Mouse (Mus musculus): ENCODE measurements at regions not wholly inside any gene's neighbourhood (a gene's known extent, or its start where the extent isn't known, plus 50 kb on each side); places are given as distances from the start of the nearest gene placed in this dataset.
"Not testable (repeated sequence)": the region's sequence is repeated elsewhere in the genome, so short reads cannot be mapped to it uniquely, and the experiment has no call there.

DNA sequence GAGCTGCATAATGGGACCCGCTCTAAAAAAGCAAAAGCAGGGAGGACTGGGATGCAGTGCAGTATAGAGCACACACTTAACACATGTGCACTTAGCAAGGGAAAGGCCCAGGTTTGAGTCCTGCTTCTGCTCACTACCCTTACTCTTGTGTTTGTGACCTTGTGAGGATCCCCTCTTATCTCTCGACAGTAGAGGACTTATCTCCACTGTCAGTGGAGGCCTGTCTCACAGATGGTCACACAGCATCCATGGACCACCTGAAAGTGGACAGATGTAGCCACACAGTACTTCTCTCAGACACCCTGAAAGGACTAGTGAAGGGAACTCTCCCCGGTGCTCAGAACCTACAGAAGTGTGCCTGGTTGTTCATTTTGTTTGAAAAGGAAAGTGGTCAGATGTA lies 128.5 kb upstream of the Max start:
- DNase-seq (ENCODE audit: low spot score in 2 of 2), result no peak

DNA sequence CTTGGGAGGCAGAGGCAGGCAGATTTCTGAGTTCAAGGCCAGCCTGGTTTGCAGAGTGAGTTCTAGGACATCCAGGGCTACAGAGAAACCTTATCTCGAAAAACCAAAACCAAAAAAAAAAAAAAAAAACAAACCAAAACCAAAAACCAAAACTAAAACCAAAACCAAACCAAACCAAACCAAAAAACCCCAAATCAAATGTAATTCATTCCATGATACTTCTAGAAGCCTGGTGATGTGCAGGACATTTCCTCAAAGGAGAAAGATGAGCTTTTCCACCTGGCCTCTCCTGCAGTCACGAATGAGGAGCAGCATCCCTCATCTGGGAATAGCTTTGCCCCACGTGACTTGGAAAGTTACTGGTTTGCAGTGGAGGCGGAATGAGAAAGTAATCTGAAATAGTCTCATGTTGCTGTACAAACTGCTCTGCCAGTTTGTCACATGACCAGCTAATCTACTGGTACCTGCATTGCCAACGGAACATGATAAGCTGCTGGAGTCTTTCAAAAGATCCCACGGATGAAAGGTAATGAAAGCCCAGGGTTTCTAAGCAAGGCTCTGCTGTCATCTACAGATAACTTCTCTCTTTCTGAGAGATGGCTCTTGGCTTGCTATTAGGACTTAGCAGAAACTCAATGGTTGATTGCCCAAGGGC lies 127.8 kb upstream of the Max start:
- DNase-seq (ENCODE audit: low spot score in 2 of 2), result no peak

DNA sequence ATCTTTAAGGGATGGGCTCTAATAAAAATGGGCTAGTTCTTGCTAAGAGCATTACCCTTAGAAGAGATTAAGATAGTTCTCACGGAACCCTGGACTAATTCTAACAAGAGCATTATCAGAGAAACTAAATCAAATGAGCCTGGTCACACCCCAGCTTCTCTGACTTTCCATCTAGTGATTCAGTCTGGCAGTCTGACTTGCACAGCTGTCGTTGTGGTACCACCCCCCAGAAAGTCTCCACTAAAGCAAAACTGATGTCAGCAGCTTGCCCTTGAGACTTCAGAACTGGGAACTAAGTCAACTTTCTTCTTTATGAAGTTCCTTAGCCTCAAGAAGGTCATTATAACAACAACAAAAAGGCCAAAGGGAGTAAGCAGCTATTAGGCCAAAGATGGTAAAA lies 126.5 kb upstream of the Max start:
- DNase-seq (ENCODE audit: low spot score in 2 of 2), result no peak

DNA sequence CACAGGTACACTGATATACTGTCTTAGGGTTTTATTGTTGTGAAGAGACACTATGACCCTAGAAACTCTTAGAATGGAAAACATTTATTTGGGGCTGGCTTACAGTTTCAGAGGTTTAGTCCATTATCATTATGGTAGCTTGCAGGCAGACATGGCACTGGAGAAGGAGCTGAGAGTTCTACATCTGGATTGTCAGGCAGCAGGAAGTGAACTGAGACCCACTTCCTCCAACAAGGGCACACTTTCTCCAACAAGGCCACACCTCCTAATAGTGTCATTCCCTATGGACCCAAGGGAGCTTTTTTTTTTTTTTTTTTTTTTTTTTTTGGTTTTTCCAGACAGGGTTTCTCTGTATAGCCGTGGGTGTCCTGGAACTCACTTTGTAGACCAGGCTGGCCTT lies 124.9 kb upstream of the Max start:
- not testable (repeated sequence) for DNase-seq (ENCODE audit: low spot score in 2 of 2)

DNA sequence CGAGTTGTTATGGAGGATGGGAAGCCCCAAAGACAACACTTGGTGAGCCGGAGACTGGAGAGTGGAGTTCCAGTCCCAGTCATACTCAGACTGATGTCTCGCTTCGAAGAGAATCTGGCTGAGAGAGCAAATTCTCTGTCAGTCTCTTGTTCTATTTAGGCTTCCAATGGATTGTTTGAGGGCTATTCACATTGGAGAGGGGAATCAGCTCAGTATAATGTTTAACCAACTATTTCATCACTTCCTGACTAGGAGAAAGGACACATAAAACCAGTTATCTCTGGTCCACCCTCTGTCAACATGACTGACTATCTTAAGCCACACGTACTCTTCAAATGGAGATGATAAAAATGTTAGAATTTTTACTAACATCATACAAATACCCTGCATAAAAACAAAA lies 123.9 kb upstream of the Max start:
- no peak for DNase-seq (ENCODE audit: low spot score in 2 of 2)

DNA sequence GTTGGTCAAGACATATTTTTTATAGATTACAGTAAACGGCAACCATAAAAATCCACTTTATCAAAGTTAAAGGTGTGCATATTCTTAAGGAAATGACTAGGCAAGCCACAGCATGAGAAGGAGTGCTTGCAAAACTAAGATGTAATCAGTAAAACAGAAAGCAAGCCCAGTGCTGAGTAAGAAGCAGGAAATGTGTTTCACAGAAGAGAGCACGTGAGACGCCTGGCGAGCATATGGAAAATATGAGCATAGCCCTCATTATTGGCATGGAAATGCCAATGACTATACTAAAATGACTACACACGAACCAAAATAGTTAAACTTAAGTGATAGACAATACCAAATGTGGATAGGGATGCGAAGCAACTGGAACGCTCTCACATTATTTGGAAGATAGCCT lies 123.2 kb upstream of the Max start:
- DNase-seq (ENCODE audit: low spot score in 2 of 2), result peak in 1 of 2 experiments; percentile 10

DNA sequence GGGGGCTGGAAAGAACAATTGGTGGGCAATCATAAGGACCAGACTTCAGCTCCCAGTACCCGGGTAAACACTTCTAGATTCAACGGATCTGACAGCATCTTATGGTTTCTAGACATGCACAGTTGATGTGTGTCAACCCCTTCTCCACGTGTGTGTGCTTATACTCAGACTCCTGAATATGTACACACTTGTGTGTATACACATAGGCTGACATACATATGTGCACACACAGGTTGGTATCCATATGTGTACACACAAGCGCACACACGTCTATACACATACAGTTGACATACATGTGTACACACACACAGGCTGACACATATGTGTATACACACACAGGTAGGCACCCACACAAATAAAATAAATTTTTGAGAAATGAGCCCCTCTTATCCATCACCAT lies 122.7 kb upstream of the Max start:
- DNase-seq (ENCODE audit: low spot score in 2 of 2), result no peak

DNA sequence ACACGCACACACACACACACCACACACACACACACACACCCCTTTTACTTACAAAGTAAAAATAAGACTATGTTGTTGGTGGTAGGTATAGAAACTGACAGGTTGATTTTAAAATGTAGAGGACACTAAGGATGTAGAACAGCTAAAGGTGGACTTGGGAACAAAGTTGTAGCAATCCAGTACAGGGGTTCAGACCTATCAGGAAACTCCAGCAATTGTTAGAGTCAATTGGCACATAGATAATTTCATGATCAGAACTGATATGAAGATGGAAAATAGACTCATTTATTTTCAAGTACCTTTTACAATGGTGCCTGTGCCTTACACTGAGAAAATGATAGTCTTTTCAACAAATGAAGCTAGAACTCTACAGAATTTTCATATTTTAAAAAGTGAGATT lies 122.3 kb upstream of the Max start:
- no peak for DNase-seq (ENCODE audit: low spot score in 2 of 2)

DNA sequence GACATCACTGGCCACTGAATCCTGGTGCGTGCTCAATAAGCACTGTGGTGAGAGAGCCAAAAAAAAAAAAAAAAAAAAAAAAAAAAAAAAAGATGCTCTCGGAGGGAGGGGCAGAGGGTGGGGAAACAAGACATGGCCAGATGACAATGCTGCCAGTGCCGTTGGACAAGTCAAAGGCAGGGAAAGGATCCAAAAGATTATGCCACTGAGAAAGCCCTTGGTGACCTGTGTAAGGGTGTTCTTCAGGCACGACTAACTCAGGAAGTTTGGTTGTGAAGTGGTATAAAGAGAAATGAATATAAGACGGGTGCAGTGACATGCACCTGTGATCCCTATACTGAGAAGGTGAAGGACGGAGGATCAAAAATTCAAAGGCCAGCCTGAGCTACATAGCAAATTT lies 121.8 kb upstream of the Max start:
- DNase-seq (ENCODE audit: low spot score in 2 of 2), result no peak

DNA sequence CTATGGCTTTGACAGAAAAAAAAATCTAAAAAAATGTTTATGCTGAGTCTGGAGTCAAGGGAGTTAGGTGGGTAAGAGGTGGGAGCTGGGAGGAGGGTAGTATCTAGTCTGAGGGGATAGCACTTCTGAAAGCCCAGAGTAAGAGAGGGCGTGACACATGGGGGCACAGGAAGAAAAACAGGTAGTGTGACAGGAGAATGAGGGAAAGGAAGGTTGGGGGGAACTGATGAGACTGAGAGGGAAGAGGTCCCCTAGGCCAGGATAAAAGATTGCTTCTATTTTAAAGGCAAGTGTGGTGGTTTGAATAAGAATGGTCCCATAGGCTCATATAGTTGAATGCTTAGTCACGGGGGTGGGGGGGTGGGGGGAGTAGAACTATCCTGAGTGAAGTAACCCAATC lies 119.8 kb upstream of the Max start:
- DNase-seq (ENCODE audit: low spot score in 2 of 2), result no peak

DNA sequence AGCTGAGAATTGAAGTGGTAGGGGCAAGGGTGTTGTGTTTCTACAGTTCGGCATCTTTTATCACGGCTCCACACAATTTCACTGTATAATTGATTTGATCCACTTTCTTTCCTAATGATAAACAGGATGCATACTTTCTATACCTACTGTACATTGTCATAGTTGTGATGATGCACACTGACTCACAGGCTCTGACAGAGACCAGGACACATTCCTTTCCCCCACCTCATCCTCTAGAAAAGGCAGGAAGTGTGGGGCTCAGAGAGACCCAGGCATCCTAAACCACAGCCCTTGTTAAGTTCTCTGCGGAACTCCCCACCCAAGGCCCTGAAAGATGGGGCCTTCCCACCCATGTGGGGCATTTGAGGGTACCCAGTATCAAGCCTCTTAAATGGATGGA lies 117.5 kb upstream of the Max start:
- DNase-seq (ENCODE audit: low spot score in 2 of 2), result no peak

DNA sequence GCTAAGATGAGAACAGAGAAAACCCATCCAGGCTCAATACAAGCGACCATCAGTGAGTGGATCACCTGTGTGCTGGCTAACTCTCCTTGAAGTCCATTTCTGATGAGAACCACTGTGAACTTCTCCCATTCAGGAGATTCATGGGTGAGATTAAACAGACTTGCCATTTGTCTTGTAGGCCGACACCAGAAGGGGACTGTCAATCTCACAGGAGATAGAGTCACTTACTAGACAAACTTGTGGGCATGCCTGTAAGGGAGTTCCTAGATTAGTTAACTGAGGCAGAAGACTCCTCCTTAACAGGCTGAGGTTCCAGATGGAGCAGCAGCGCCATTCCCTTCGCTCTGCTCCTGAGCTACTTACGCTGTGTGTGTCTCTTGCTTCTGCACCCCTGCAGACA lies 114.7 kb upstream of the Max start:
- DNase-seq (ENCODE audit: low spot score in 2 of 2), result no peak

DNA sequence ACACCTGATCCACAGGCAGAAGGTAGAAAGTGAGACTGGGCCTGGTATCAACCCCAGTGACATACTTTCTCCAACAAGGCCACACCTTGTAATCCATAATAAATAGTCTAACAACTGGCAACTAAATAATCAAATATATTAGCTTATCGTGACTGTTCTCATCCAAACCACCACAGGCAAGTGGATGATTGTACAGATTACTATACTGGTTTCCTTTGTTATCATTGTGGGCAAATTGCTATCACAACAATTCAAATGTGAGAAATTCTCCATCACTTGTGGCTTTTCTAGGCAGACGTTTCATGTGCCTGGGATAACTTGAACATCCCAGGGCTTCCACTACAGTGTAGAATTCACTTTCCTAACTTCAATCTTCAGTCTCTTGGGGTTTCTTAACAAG lies 112.6 kb upstream of the Max start:
- no peak for DNase-seq (ENCODE audit: low spot score in 2 of 2)

DNA sequence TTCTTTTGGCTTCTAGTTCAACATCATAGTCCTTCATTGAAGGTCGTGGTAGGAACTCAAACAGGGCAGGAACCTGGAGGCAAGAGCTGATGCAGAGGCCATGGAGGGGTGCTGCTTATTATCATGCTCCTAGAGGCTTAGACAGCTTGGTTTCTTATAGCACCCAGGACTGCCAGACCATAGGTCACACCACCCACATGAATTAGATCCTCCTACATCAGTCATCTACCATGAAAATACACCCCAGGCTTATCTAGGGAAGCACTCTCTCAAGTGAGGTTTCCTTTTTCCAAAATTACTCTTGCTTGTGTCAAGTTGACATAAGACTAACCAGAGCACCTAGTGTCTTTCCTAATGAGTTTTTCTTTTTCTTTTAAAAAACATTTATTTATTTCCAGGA lies 109.7 kb upstream of the Max start:
- DNase-seq (ENCODE audit: low spot score in 2 of 2), result no peak

DNA sequence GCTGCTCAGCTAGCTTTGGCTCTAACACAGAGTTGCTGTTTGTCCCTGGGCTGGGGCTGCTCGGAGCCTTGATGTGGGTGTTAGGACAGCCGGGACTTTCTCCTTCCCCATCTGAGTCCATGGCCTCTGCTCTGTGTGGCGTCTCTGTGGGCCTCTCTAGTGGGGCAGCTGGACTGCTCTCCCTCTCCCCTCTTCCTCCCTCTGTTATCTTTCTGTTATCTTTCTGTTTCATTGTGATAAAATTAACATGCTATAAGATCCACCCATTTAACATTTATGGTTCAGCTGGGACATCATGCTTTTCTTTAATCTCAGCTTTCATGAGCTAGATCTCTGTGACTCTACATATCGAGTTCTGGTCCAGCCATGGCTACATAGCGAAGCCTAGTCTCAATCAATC lies 105.9 kb upstream of the Max start:
- no peak for DNase-seq (ENCODE audit: low spot score in 2 of 2)

DNA sequence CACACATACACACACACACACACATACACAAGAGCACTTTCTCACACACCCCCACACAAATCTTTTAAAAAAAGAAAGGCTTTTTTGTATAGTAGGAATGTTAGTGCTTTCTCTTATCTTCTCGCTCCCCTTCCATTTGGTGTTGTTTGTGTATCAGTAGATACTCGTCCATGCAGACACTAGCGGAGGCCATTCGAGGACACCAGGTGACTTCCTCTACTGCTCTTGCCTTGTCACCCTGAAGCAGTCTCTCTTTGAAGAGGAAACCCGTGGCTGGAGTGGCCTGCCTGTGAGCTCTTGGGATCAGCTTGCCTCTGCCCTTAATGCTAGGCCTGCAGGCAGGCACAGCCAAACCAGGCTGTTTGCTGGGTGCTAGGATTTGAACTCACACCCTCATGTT lies 105.1 kb upstream of the Max start:
- DNase-seq (ENCODE audit: low spot score in 2 of 2), result no peak

DNA sequence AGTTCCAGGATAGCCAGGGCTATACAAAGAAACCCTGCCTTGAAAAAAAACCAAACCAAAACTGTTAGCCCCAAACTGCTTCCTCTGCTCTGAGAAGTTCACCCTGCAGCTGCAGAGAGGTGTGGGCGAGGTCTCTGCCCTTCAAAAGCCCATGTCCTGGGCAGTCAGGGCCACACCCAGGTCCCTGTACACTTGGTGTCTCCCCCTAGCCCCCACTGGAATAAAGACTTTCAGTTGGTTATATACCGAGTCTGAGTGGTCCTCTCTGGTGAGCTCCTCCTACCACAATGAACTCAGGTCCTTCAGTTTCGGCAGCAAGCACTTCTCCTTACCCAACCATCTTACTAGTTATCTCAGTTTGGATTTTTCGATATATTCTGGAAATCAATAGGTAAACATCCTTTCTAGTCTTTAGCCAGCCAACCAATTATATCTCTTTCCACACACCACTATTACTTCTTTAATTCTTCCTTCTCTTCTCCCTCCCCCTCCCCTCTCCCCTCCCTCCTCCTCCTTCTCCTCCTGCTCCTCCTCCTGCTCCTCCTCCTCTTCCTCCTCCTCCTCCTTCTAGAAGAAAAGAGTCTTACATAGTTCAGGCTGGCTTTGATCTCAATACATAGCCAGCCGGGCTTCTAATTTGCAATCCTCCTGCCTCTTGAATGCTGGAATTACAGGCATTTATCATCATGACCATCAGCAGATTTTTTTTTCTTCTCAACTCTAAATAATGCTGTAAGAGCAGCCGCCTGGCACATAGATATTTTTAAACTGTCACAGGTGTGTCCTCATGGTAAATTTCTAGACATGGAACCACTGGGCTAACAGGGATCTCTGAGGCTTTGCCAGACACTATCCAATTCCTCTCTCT lies 103.9 kb upstream of the Max start:
- no peak for DNase-seq (ENCODE audit: low spot score in 2 of 2)

DNA sequence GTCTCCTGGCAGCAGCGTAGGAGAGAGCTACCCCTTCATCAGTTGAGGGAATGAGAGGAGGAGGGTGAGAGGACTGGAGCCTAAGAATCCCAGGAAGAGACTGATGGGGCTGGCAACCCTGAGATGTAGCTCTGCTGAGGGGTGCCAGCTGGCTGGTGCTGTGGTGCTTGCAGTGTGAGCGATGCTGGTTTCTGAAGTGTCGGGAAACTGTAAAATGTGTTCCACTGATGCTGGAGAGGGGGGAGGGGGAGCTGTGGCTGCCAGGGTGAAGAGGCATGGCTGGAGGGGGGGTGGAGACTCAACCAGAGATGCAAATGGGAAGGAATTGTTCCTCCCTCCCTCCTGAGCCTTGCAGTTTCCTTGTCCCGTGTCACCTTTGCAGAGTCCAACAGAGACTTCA lies 102.0 kb upstream of the Max start:
- DNase-seq (ENCODE audit: low spot score in 2 of 2), result no peak

DNA sequence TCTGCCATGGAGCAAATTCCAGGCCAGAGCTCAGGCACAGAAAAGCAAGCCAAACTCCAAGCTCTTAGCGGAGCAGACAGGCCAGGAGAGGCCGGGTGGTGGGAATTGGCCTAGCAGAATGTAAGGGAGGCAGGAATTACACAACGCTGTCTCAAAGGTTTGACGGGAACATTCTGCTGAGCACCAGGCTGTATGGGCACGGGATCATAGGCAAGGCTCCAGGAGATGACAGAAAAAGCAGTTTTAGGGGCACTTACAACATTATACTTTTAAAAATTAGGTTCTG lies 99.5 kb upstream of the Max start:
- no peak for DNase-seq (ENCODE audit: low spot score in 2 of 2)

DNA sequence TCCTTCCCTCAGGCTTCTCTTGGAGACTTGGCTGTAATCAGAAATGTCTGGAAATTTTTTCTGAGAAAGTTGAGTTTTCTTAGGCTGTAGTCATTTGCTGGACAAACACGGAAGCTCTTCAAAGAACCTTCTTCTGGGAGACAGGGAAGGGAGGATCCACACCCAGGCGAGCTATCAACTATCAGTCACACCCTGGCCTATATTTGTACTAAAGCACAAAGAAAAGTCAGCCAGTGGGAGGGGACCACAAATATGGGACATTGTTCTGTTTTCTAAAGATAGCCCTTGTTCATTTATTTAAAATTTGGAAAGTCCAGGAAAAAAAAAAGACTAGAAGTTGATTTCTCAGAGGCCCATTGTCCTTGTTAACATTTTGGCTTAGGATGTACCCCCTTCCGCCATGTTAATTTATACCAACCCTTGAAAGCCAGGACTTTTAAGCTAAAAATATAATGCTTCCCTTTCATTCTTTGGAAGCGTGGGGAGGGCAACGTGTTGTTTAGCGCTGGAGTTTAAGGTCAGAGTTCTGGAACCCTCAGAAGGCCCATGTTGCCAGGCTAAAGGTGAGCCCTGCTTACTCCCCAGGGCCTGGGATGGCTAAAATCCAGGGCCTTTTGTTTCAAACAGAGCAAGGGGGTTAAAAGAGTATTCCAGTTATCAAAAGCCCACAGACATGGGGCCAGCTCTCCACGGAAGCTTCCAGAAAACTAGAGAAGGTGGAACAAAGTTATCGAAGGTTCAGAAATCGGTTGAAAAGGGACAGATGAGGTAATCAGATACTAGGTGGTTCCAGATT lies 99.0 kb upstream of the Max start:
- no peak for DNase-seq (ENCODE audit: low spot score in 2 of 2)

DNA sequence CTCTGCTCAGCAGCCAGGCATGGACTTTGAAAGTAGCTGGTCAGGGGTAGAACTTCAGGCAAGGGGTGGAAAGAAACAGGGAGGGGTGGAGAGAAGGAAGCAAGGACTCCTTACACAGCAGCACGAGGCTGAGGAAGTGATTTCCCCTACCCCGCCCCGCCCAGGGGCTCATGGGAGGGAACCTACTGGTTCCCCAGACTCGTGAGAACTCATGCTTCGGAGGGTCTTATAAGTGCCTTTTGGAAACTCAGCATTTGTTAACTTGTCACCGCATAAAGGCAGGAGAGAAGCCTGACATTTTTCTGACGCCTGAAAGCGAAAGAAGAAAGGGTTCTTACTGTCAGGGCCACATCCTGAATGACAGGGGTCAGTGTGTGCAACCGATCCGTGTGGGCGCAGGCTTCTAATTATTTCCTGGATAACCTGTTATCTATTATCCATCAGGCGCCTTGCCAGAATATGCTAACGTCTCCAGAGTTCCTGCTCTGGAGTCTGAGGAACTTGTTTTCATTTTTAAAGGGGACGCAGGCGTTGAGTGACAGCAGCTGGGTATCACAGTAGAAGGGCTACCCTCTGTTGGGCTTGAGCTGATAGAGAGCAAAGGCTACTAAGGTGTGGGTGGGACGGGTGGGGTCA lies 98.2 kb upstream of the Max start:
- DNase-seq (ENCODE audit: low spot score in 2 of 2), result peak; percentile 29 to 36

DNA sequence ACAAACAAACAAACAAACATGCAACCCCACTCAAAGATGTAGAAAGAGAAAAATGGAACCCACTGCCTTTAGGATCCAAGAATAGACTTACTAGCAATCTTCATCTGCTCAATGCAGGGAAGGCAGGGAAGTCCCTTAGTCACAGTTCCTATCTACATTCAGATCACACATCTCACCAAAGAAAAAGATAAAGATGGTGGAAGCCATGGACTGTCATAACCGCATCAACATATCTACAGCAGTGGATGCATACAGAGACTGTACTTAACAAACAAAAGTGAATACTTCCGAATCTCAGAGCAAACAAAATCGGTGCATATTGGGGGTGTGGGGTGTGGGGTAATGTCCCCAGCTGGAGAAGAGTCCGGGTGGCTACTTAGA lies 97.7 kb upstream of the Max start:
- no peak for DNase-seq (ENCODE audit: low spot score in 2 of 2)

All from thymus, postnatal 10 days (tissue).